Mouse (Mus musculus): ENCODE data around the gene B9d2. TPM values are rescaled to one million over a fixed set of nuclear protein-coding genes. Genes with fewer than 3 reads are reported as not detected.
"Not testable (repeated sequence)": the region's sequence is repeated elsewhere in the genome, so short reads cannot be mapped to it uniquely, and the experiment has no call there.

The B9d2 gene
- polyA plus RNA-seq, 1 experiment from 2014 or later = 19.9 TPM

DNA sequence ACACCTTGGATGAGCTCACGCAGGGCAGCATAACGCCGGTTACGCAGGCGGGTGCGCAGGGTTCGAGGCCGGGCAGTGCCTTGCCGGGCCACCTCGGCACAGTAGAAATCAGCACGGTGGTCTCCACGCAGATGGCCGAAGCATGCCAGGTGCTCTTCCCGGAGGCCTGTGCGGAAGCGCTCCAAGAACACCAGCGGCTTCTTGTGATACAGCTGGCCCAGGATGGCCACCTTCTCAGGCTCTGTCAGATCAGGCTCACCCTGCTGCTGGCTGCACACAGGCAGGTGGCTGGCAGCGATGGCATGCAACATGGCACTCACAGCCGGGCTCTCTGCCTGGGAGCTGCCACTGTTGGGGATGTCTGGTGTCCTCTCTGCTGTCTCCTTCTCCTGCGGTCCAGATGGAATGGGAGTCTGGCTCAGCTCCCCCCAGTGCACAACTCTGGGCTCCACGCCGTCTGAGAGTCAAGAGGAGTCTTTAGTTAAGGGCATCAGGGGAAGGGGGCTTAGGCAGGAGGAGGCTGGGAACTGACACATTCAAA lies 35.2 kb downstream of the B9d2 start:
- Histone ChIP-seq H3K36me3 (replicated peaks) (peaks cover 68% of the 10 kb centered on the region), H3K4me1 (replicated peaks) (peaks cover 51% of the 10 kb centered on the region), H3K4me2 (no peak overlapping the region), H3K9ac (no peak overlapping the region), H3K9me3 (replicated peaks) (no peaks in the 10 kb centered on the region), H3K27me3 (no peaks in the 10 kb centered on the region), H3K27ac (replicated peaks) (no peak overlapping the region), H3K4me3 (replicated peaks) (no peak overlapping the region)
- 91% methylated on average over 22 of the region's 22 CpGs for WGBS (ENCODE audit: insufficient replicate concordance)
- no peak for ATAC-seq (ENCODE audit: insufficient read depth)

DNA sequence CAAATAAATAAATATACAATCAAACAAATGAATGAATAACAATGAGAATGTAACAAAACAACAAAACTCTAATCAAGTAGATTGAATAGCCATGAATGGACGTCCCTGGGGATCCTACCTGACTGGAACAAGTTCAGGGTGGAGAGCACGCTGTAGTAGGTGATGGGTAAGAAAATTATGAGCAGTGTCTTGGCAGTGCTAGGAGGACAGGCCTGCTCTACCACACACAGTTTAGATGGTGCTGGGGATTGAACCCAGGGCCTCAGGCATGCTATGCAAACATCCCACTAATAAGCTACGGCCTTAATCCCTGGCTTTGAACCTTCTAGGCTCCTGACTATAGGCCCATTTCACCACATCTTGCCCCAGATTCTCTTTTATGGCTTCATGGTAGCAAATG lies 36.9 kb downstream of the B9d2 start:
- Histone ChIP-seq H3K4me2 (peak overlapping the region; percentile 80), H3K27ac (replicated peaks) (no peak overlapping the region), H3K9me3 (replicated peaks) (no peaks in the 10 kb centered on the region), H3K4me3 (replicated peaks) (peak overlapping the region; percentile 76), H3K4me1 (replicated peaks) (peaks cover 45% of the 10 kb centered on the region), H3K9ac (peak overlapping the region; percentile 77; the same call in 1 of the 2 replicates), H3K36me3 (replicated peaks) (peaks cover 75% of the 10 kb centered on the region), H3K27me3 (no peaks in the 10 kb centered on the region)
- ATAC-seq (ENCODE audit: insufficient read depth) = no peak
- 75% methylated on average over 3 of the region's 3 CpGs for WGBS (ENCODE audit: insufficient replicate concordance)

DNA sequence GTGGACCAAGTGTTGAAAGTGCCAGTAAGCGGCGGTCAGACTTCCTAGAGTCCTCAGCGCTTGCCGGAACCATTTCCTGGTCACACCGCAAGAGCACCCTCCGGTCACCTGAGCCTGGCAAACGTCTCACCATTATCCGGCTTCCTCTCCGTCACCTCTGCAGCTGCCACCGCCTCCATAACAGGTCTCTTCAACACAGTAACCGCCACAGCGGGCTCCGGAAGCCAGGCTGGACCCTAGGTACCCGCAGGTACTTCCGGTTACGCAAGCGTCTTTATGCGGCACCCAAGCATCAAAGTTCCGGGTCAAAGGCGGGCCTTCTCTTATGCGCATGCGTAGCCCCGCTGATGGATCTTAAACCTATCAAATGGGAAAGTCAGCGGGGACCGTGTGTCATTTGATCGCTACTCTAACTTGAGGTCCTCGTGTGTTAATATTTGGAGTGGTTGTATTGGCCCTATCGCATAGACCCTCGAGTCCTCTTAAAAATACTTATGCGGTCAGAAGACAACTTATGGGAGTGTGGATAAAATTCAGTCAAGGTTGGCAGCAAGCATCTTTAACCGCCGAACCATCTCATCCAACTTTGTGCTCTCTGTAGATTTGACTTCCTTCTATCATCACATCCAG lies 38.3 kb downstream of the B9d2 start, which contains the start of gene Ccdc97:
Gene Ccdc97, minus strand, starts transcription at position 301 of the 630 bp plus-strand sequence.
- ATAC-seq (ENCODE audit: insufficient read depth) = peak; percentile 78
- no peaks in the 10 kb centered on the region for H3K27me3 ChIP-seq
- WGBS (ENCODE audit: insufficient replicate concordance) = 2% methylated on average over 32 of the region's 32 CpGs
- peak within 1 kb of the TSS; percentile 77 for H3K9ac ChIP-seq
- H3K27ac ChIP-seq (replicated peaks) = peak within 1 kb of the TSS; percentile 84
- peaks cover 53% of the 10 kb centered on the region for H3K4me1 ChIP-seq (replicated peaks)
- H3K36me3 ChIP-seq (replicated peaks) = peaks cover 75% of the 10 kb centered on the region
- H3K4me3 ChIP-seq (replicated peaks) = peak within 1 kb of the TSS; percentile 76
- H3K4me2 ChIP-seq = peak within 1 kb of the TSS; percentile 80
- no peaks in the 10 kb centered on the region for H3K9me3 ChIP-seq (replicated peaks)

DNA sequence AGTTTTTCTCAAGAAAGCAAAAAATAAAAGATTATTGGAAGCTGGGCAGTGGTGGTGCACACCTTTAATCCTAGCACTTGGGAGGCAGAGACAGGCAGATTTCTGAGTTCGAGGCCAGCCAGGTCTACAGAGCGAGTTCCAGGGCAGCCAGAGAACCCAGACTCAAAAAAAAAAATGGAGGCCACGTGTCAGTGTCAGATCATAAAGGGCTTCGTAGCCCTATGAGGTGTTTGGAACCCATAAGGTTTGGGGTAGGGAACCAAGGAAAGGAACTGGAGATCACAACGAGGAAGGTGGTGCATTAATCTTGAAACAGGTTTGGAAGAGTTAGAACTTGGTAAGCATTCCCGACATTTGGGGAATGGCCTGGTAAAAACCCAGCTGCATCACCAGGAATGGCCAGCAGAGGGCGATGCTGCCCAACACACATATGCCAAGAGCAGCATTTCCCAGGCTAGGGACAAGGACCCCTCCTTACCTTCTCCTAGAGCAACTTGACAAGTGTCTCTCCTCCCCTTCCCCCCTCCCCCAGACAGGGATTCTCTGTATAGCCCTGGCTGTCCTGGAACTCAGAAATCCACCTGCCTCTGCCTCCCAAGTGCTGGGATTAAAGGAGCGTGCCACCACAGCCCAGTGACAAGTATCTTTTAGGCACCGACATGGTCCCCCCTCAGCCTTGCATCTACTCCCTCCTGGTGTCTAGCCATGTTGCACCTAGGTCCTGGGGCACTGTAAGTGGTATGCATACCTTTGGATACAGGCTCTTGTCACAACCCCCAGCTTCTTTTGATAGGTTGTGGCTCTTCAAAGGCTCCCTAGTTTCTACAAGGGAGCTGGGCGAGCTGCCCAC lies 39.4 kb downstream of the B9d2 start:
- H3K9me3 ChIP-seq (replicated peaks) = no peaks in the 10 kb centered on the region
- H3K4me2 ChIP-seq = peak overlapping the region; percentile 80
- peaks cover 75% of the 10 kb centered on the region for H3K36me3 ChIP-seq (replicated peaks)
- WGBS (ENCODE audit: insufficient replicate concordance) = 48% methylated on average over 10 of the region's 10 CpGs
- 0 out of 2 replicates have a peak, but pooled peaks have one; percentile 3 for ATAC-seq (ENCODE audit: insufficient read depth)
- H3K9ac ChIP-seq = no peak overlapping the region; the same call in 1 of the 2 replicates
- peak overlapping the region; percentile 84 for H3K27ac ChIP-seq (replicated peaks)
- no peaks in the 10 kb centered on the region for H3K27me3 ChIP-seq
- peaks cover 53% of the 10 kb centered on the region for H3K4me1 ChIP-seq (replicated peaks)
- H3K4me3 ChIP-seq (replicated peaks) = peak overlapping the region; percentile 76

DNA sequence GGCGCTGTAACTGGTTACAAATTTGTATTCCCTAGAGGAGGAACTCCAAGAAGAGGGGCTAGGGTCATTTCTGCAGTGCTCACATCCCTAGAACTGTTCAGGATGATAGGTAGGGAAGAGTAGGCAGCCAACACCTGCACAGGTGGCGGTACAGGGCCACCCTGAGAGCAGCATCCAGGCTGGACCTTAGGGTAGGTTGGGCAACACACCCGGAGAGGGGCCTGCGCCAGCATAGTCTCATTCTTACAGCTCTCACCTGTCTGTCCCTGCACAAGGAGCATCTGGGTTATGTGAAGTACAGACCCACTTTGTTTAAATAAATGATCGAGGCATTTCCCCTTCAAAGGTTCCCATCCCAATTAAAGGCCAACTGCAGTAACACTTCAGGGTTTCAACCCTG lies 40.2 kb downstream of the B9d2 start:
- H3K4me2 ChIP-seq = no peak overlapping the region
- no peaks in the 10 kb centered on the region for H3K9me3 ChIP-seq (replicated peaks)
- 83% methylated on average over 5 of the region's 5 CpGs for WGBS (ENCODE audit: insufficient replicate concordance)
- 0 out of 2 replicates have a peak overlapping the region, but pooled peaks have one; percentile 9 for H3K27ac ChIP-seq (replicated peaks)
- ATAC-seq (ENCODE audit: insufficient read depth) = no peak
- no peaks in the 10 kb centered on the region for H3K27me3 ChIP-seq
- no peak overlapping the region for H3K4me3 ChIP-seq (replicated peaks)
- H3K36me3 ChIP-seq (replicated peaks) = peaks cover 75% of the 10 kb centered on the region
- H3K9ac ChIP-seq = no peak overlapping the region
- H3K4me1 ChIP-seq (replicated peaks) = peaks cover 53% of the 10 kb centered on the region

DNA sequence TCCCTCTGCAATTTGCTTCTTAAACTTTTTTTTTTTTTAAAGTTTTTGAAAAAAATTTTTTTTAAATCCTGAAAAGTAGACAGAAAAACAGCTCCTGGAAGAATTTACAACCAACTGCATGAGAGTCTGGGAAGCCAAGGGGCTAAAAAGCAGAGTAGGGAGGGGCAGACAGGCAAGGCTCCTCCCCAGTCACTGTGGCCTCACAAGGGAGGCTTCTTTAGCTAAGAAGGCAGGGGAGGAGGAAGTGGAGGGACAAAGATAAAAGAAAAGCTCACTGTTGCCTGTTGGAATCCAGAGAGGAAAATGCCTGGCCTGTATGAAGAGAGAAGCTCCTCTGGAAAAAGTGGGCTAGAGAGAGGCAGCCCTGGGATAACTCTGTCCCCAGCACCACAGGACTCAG lies 41.2 kb downstream of the B9d2 start:
- Histone ChIP-seq H3K9ac (0 out of 2 replicates have a peak overlapping the region, but pooled peaks have one; percentile 21), H3K36me3 (replicated peaks) (peaks cover 75% of the 10 kb centered on the region), H3K4me1 (replicated peaks) (peaks cover 52% of the 10 kb centered on the region), H3K27ac (replicated peaks) (peak overlapping the region; percentile 69), H3K4me2 (peak overlapping the region; percentile 23; the same call in 1 of the 2 replicates)
- ATAC-seq (ENCODE audit: insufficient read depth); H3K9me3 ChIP-seq (replicated peaks); H3K4me3 ChIP-seq (replicated peaks); H3K27me3 ChIP-seq: not testable (repeated sequence)

DNA sequence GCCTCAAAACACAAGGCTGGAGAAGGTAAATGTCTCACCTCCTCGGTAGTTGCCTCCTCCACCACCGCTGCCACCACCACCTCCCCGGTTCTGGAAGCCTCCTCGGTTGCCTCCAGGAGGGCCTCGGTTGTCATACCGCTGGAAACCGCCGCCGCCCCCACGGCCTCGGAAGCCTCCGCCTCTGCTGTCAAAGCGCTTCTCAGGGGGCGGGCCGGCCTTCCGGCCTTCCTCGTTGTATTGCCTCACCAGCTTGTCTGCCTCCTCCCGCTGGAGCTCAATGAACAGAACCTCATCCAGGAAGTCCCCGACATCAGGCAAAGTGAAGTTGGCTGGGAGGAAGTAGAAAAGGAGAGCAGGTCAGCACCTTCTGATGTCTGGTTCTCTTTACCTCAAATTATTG lies 45.3 kb downstream of the B9d2 start:
- Histone ChIP-seq H3K9ac (no peak overlapping the region), H3K4me3 (replicated peaks) (no peak overlapping the region), H3K4me2 (no peak overlapping the region), H3K9me3 (replicated peaks) (no peaks in the 10 kb centered on the region), H3K4me1 (replicated peaks) (peaks cover 17% of the 10 kb centered on the region), H3K27ac (replicated peaks) (no peak overlapping the region), H3K36me3 (replicated peaks) (peaks cover 98% of the 10 kb centered on the region), H3K27me3 (no peaks in the 10 kb centered on the region)
- WGBS (ENCODE audit: insufficient replicate concordance) = 68% methylated on average over 19 of the region's 19 CpGs
- ATAC-seq (ENCODE audit: insufficient read depth) = no peak

DNA sequence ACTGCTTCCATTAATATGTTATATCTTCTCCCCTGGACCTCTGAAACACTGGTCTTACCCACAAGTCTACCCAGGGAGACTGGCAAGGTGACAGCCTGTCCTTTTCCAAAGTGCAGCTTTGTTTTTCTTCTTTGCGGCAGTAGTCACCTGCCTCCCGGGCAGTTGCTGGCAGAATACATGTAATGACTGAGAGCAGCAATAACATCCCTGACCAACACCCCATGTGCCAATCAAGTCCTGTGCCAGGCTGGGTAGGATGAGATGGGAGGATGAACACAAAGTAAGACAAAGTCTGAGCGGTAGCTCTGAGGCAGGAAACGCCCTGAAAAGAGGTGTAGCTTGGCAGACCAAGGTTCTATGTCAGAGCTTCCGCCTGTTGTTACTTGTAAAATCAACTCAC lies 47.2 kb downstream of the B9d2 start:
- H3K9ac ChIP-seq = no peak overlapping the region
- no peak overlapping the region for H3K4me3 ChIP-seq (replicated peaks)
- H3K4me2 ChIP-seq = no peak overlapping the region
- peaks cover 99% of the 10 kb centered on the region for H3K36me3 ChIP-seq (replicated peaks)
- 90% methylated on average over 5 of the region's 5 CpGs for WGBS (ENCODE audit: insufficient replicate concordance)
- no peaks in the 10 kb centered on the region for H3K27me3 ChIP-seq
- no peak for ATAC-seq (ENCODE audit: insufficient read depth)
- H3K9me3 ChIP-seq (replicated peaks) = no peaks in the 10 kb centered on the region
- peaks cover 6% of the 10 kb centered on the region; the same call in 1 of the 2 replicates for H3K4me1 ChIP-seq (replicated peaks)
- H3K27ac ChIP-seq (replicated peaks) = no peak overlapping the region

DNA sequence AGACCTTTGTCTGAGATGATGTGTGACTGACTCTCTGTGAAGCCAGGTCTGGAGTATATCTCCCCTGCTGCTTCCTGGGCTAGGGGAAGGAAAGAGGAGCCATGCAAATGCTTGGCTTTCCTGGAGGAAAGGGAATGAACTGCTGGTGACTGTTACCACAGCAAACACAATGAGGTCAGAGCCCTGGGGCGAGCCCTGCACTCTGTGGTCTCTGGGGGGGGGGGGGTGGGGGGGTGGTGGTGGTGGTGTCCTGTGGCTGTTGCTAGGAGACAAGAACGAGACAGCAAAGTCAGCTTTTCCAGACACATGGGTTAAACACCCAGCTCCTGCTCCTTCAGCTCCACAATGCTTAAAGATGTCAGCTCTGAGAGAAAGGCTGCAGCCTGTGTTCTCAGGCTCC lies 48.8 kb downstream of the B9d2 start:
- H3K27ac ChIP-seq (replicated peaks) = no peak overlapping the region
- WGBS (ENCODE audit: insufficient replicate concordance) = 40% methylated on average over 2 of the region's 2 CpGs
- H3K27me3 ChIP-seq = no peaks in the 10 kb centered on the region
- H3K9ac ChIP-seq = no peak overlapping the region
- peaks cover 99% of the 10 kb centered on the region for H3K36me3 ChIP-seq (replicated peaks)
- no peak overlapping the region for H3K4me3 ChIP-seq (replicated peaks)
- ATAC-seq (ENCODE audit: insufficient read depth) = no peak
- H3K4me2 ChIP-seq = no peak overlapping the region
- no peaks in the 10 kb centered on the region for H3K9me3 ChIP-seq (replicated peaks)
- H3K4me1 ChIP-seq (replicated peaks) = peaks cover 3% of the 10 kb centered on the region

DNA sequence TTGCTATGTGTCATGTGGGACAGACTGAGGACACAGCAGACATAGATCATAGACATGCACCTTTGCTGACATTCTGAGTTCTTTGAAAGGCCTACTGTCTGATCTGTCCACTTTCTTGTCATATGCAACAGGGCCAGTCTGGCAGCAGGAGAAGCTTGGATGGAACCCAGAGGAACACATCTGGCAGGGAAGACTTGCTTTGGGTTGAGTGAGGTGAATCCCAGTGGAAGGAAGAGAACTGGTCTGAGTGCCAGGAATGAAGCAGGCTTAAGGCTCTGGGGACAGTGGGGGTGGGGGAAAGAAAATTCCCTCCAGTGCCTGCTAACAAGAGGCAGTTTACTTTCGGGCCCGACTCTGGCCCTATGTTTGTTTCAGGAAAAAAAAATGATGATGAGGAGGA lies 49.3 kb downstream of the B9d2 start:
- Histone ChIP-seq H3K27ac (replicated peaks) (no peak overlapping the region), H3K4me1 (replicated peaks) (peaks cover 8% of the 10 kb centered on the region), H3K9ac (no peak overlapping the region), H3K4me2 (no peak overlapping the region), H3K36me3 (replicated peaks) (peaks cover 99% of the 10 kb centered on the region), H3K9me3 (replicated peaks) (no peaks in the 10 kb centered on the region), H3K27me3 (no peaks in the 10 kb centered on the region), H3K4me3 (replicated peaks) (no peak overlapping the region)
- WGBS (ENCODE audit: insufficient replicate concordance) = 86% methylated on average over 2 of the region's 2 CpGs
- no peak for ATAC-seq (ENCODE audit: insufficient read depth)

All from liver, embryonic 15.5 days (tissue).